Mouse (Mus musculus) limb, embryonic 11.5 days (tissue): Measurements from ENCODE around the gene Prps1. TPM values are rescaled to one million over a fixed set of nuclear protein-coding genes. Genes with fewer than 3 reads are reported as not detected.

Experiments used
- ATAC-seq: fragments of 200-750 bp; cut with Nextera tagmentation; 2 replicates; pipeline ENCODE4 v1.8.0; 2017; ENCODE audit warnings: low read depth; ENCODE audit not compliant: insufficient number of reproducible peaks, low FRiP score, low TSS enrichment
- DNase-seq: peaks from one replicate; pipeline ENCODE4 v3.0.0-alpha.2; 2015; ENCODE audit warnings: low spot score
- H3K27ac ChIP-seq: fragments of 300-500 bp; sonication (generic); replicated peaks from 2 replicates; pipeline ENCODE4 v1.5.1; 2014; ENCODE audit warnings: low read depth, mild to moderate bottlenecking, low read length
- H3K27me3 ChIP-seq: fragments of 300-500 bp; sonication (generic); 2 replicates; pipeline ENCODE4 v1.6.1; 2014; ENCODE audit warnings: mild to moderate bottlenecking, low read length, mixed read lengths; ENCODE audit not compliant: control insufficient read depth, insufficient read depth
- H3K36me3 ChIP-seq: fragments of 300-500 bp; sonication (generic); 2 replicates; pipeline ENCODE4 v1.6.1; 2014; ENCODE audit warnings: mild to moderate bottlenecking, low read length, moderate library complexity, mixed read lengths; ENCODE audit not compliant: control insufficient read depth, insufficient read depth
- H3K4me1 ChIP-seq: fragments of 300-500 bp; sonication (generic); 2 replicates; pipeline ENCODE4 v1.6.1; 2014; ENCODE audit warnings: low read length, mixed read lengths; ENCODE audit not compliant: control insufficient read depth, insufficient read depth
- H3K4me2 ChIP-seq: fragments of 300-500 bp; sonication (generic); 2 replicates; pipeline ENCODE4 v1.6.1; 2014; ENCODE audit warnings: low read depth, mild to moderate bottlenecking, moderate library complexity; ENCODE audit not compliant: severe bottlenecking
- H3K4me3 ChIP-seq: fragments of 300-500 bp; sonication (generic); 2 replicates; pipeline ENCODE4 v1.5.1; 2014; ENCODE audit warnings: low read depth, low read length
- H3K9ac ChIP-seq: fragments of 300-500 bp; sonication (generic); 2 replicates; pipeline ENCODE4 v1.6.1; 2014; ENCODE audit warnings: mild to moderate bottlenecking, low read length
- H3K9me3 ChIP-seq: fragments of 300-500 bp; sonication (generic); 2 replicates; pipeline ENCODE4 v1.6.1; 2016; ENCODE audit warnings: low read length; ENCODE audit not compliant: control insufficient read depth
- WGBS: fragments of 180-500 bp; shearing (Covaris S2); extraction: QIAGEN DNeasy Blood & Tissue Kit; methylation state at CpG from one replicate; pipeline ENCODE4 v1.1.7; 2014; 5-methylcytosine and 5-hydroxymethylcytosine counted together
- polyA plus RNA-seq: library from polyadenylated mRNA; unstranded; fragments of >200 nt; fragmentation: Nextera tagmentation; extraction: Ambion mirVana; gene quantifications from 2 replicates; pipeline ENCODE4 v1.2.1, GENCODE M21; 2014

Prps1 gene
- 88.3 and 91.5 TPM in 2 replicates for polyA plus RNA-seq

- ATAC-seq (peak; percentile 93; the same call in 1 of the 2 replicates), DNase-seq (peak; percentile 85)
- Histone ChIP-seq H3K36me3 (no peaks in the 10 kb centered on the region), H3K4me2 (peak within 1 kb of the TSS; percentile 40), H3K4me1 (no peaks in the 10 kb centered on the region), H3K4me3 (peak within 1 kb of the TSS; percentile 49), H3K27ac (no peak within 1 kb of the TSS), H3K9ac (peak within 1 kb of the TSS; percentile 58), H3K27me3 (peaks cover 9% of the 10 kb centered on the region; the same call in 1 of the 2 replicates), H3K9me3 (no peaks in the 10 kb centered on the region)
- WGBS = 21% methylated on average over 26 of the region's 26 CpGs
Observed at GRCm38 (mm10) chrX:140456279-140456731, at the start of gene Prps1. Gene Prps1 (plus strand): TSS chrX:140456613.

- H3K9me3 ChIP-seq = no peaks in the 10 kb centered on the region
- no peak for ATAC-seq
- no peak overlapping the region for H3K9ac ChIP-seq
- no peak overlapping the region for H3K27ac ChIP-seq
- no peak overlapping the region for H3K4me2 ChIP-seq
- no peaks in the 10 kb centered on the region for H3K36me3 ChIP-seq
- H3K4me3 ChIP-seq = no peak overlapping the region
- H3K27me3 ChIP-seq = peaks cover 6% of the 10 kb centered on the region; the same call in 1 of the 2 replicates
- DNase-seq = no peak
- no peaks in the 10 kb centered on the region for H3K4me1 ChIP-seq
- 81% methylated on average over 5 of the region's 5 CpGs for WGBS
Observed at GRCm38 (mm10) chrX:140407593-140407992, 48.8 kb upstream of the Prps1 start.

DNA sequence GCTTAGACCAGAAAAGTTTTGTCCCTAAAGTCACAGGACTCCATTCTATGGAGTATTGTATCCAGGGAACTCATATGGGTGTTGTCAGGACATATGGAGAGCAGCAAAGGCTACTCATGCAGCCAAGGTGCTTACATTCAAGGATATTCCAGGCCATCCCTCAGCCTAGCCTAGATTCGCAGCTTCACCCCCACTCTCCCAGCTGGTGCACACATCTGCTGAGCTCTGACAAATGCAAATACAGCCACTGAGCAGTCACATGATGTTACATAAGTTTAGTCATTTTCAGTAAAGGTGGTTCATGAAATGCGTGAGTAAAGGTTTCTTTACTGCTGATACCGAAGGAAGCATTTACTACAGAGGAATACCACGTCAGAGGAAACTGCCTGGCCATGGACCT, 37.9 kb upstream of the Prps1 start:
- Histone ChIP-seq H3K27me3 (peaks cover 2% of the 10 kb centered on the region; the same call in 1 of the 2 replicates), H3K36me3 (no peaks in the 10 kb centered on the region), H3K4me2 (no peak overlapping the region), H3K9ac (no peak overlapping the region), H3K4me1 (no peaks in the 10 kb centered on the region), H3K9me3 (no peaks in the 10 kb centered on the region), H3K4me3 (no peak overlapping the region), H3K27ac (no peak overlapping the region)
- ATAC-seq (no peak), DNase-seq (no peak)
- 90% methylated on average over 4 of the region's 4 CpGs for WGBS

- no peak for DNase-seq
- Histone ChIP-seq H3K27ac (no peak overlapping the region), H3K4me1 (no peaks in the 10 kb centered on the region)
Observed at GRCm38 (mm10) chrX:140427124-140427523, 29.3 kb upstream of the Prps1 start.

GRCm38 (mm10) chrX:140428252-140428651, 28.2 kb upstream of the Prps1 start:
- 0 out of 2 replicates have a peak, but pooled peaks cover 2% of the 10 kb centered on the region for H3K27me3 ChIP-seq
- DNase-seq (no peak), ATAC-seq (no peak)
- no peak overlapping the region for H3K4me2 ChIP-seq
- H3K9me3 ChIP-seq = no peaks in the 10 kb centered on the region
- no peaks in the 10 kb centered on the region for H3K4me1 ChIP-seq
- WGBS = 74% methylated on average over 8 of the region's 8 CpGs
- no peak overlapping the region for H3K9ac ChIP-seq
- no peak overlapping the region for H3K27ac ChIP-seq
- no peak overlapping the region for H3K4me3 ChIP-seq
- no peaks in the 10 kb centered on the region for H3K36me3 ChIP-seq

More at GRCm38 (mm10) chrX:140427124-140427523, 29.3 kb upstream of the Prps1 start:
- Histone ChIP-seq H3K27me3 (0 out of 2 replicates have a peak, but pooled peaks cover 2% of the 10 kb centered on the region), H3K9me3 (no peaks in the 10 kb centered on the region), H3K4me2 (no peak overlapping the region), H3K36me3 (no peaks in the 10 kb centered on the region), H3K9ac (no peak overlapping the region), H3K4me3 (no peak overlapping the region)
- WGBS = 85% methylated on average over 4 of the region's 4 CpGs
- ATAC-seq = no peak

DNA sequence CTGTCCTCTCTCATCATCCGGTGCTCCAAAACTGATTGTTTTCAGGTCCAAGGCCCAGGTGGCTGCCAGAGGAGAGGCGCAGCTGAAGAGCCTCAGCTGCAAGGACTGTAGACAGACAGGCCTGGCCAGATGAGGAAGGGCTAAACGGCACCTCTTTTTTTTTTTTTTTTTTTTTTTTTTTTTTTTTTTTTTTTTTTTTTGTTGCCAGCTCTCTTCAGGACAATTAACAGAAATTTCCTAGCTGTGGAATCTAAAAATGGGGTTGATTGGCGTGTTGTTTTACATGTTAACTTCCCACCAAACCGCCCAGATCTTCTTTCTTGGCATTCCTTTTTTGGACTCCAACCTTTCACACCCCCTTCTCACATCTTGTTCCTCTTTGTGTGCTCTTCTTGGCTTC, 26.4 kb upstream of the Prps1 start:
- Histone ChIP-seq H3K9me3 (no peaks in the 10 kb centered on the region), H3K36me3 (no peaks in the 10 kb centered on the region), H3K4me3 (no peak overlapping the region), H3K9ac (no peak overlapping the region), H3K27ac (no peak overlapping the region), H3K4me1 (no peaks in the 10 kb centered on the region), H3K27me3 (peaks cover 6% of the 10 kb centered on the region; the same call in 1 of the 2 replicates), H3K4me2 (no peak overlapping the region)
- WGBS = 87% methylated on average over 5 of the region's 5 CpGs
- ATAC-seq = no peak
- no peak for DNase-seq

GRCm38 (mm10) chrX:140430506-140430905, 25.9 kb upstream of the Prps1 start:
- ATAC-seq (no peak), DNase-seq (no peak)
- 89% methylated on average over 12 of the region's 12 CpGs for WGBS
- Histone ChIP-seq H3K4me1 (no peaks in the 10 kb centered on the region), H3K27me3 (peaks cover 6% of the 10 kb centered on the region; the same call in 1 of the 2 replicates), H3K4me2 (no peak overlapping the region), H3K9me3 (no peaks in the 10 kb centered on the region), H3K36me3 (no peaks in the 10 kb centered on the region), H3K4me3 (no peak overlapping the region), H3K27ac (no peak overlapping the region), H3K9ac (no peak overlapping the region)

DNA sequence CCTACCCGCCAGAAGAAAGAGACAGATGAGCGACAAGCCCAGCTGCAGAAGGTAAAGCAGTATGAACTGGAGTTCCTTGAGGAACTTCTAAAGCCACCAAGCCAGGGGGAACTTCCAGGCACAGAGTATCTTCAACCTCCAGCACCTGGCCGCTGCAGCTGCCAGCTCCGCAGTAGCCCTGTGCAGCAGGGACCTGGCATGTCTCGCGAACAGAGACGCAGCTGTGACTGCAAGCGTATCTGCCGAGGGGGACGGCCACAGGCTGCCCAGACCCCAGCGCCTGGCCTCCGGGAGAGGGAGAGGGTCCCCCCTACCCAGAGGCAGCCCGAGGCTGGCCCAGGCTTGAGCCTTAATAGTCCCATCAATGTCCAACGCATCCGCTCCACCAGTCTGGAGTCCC, 24.4 kb upstream of the Prps1 start:
- no peak overlapping the region for H3K4me2 ChIP-seq
- H3K4me3 ChIP-seq = no peak overlapping the region
- no peaks in the 10 kb centered on the region for H3K36me3 ChIP-seq
- peaks cover 6% of the 10 kb centered on the region; the same call in 1 of the 2 replicates for H3K27me3 ChIP-seq
- WGBS = 85% methylated on average over 15 of the region's 15 CpGs
- no peaks in the 10 kb centered on the region for H3K4me1 ChIP-seq
- ATAC-seq = no peak
- no peak overlapping the region for H3K27ac ChIP-seq
- no peak for DNase-seq
- no peaks in the 10 kb centered on the region for H3K9me3 ChIP-seq
- H3K9ac ChIP-seq = no peak overlapping the region

DNA sequence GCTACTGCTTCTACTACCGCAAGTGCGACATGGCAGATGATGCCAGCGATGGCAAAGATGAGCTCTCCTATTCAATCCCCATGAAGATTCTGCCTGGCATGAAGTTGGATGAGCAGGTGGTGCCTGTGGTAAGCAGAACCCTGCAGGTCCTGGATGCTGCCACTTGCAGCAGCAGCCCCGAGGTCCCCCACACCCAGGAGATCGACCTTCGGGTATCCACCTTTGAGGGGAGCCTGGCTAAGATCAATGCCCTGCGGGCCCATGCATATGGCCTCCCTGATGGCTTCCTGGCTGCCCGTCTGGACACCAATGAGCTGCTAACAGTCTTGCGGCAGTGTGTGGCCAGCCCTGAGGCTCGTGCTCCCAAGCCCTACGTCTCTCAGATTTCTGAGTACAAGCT, 23.6 kb upstream of the Prps1 start:
- Histone ChIP-seq H3K36me3 (no peaks in the 10 kb centered on the region), H3K27me3 (peaks cover 6% of the 10 kb centered on the region; the same call in 1 of the 2 replicates), H3K4me2 (no peak overlapping the region), H3K9me3 (no peaks in the 10 kb centered on the region), H3K27ac (no peak overlapping the region), H3K4me3 (no peak overlapping the region), H3K9ac (no peak overlapping the region), H3K4me1 (no peaks in the 10 kb centered on the region)
- no peak for ATAC-seq
- DNase-seq = no peak
- WGBS = 87% methylated on average over 11 of the region's 11 CpGs
